Mouse (Mus musculus) heart, embryonic 16.5 days (tissue): Measurements from ENCODE around the gene Rprd1b. TPM values are rescaled to one million over a fixed set of nuclear protein-coding genes. Genes with fewer than 3 reads are reported as not detected.

Source experiments
- ATAC-seq: fragments of 200-750 bp; cut with Nextera tagmentation; replicated peaks from 2 replicates; pipeline ENCODE4 v1.8.0; 2017; ENCODE audit warnings: moderate number of reproducible peaks; ENCODE audit not compliant: insufficient read depth, low FRiP score; ENCODE audit errors: extremely low read depth
- H3K27ac ChIP-seq: fragments of 300-500 bp; sonication (generic); 2 replicates; pipeline ENCODE4 v1.5.1; 2014; ENCODE audit warnings: mild to moderate bottlenecking, low read length, control low read depth, moderate library complexity
- H3K27me3 ChIP-seq: fragments of 300-500 bp; sonication (generic); 2 replicates; pipeline ENCODE4 v1.6.1; 2014; ENCODE audit warnings: low read length, mixed read lengths; ENCODE audit not compliant: control insufficient read depth, insufficient read depth
- H3K36me3 ChIP-seq: fragments of 300-500 bp; sonication (generic); 2 replicates; pipeline ENCODE4 v1.6.1; 2014; ENCODE audit not compliant: control insufficient read depth, insufficient read depth
- H3K4me1 ChIP-seq: fragments of 300-500 bp; sonication (generic); 2 replicates; pipeline ENCODE4 v1.6.1; 2014; ENCODE audit warnings: low read length, mixed read lengths; ENCODE audit not compliant: control insufficient read depth, insufficient read depth
- H3K4me2 ChIP-seq: fragments of 300-500 bp; sonication (generic); 2 replicates; pipeline ENCODE4 v1.6.1; 2014; ENCODE audit warnings: low read depth, mild to moderate bottlenecking, control low read depth, low read length
- H3K4me3 ChIP-seq: fragments of 300-500 bp; sonication (generic); 2 replicates; pipeline ENCODE4 v1.5.1; 2014; ENCODE audit warnings: mild to moderate bottlenecking, control low read depth, low read length
- H3K9ac ChIP-seq: fragments of 300-500 bp; sonication (generic); 2 replicates; pipeline ENCODE4 v1.6.1; 2014; ENCODE audit warnings: low read length, control low read depth
- H3K9me3 ChIP-seq: fragments of 300-500 bp; sonication (generic); replicated peaks from 2 replicates; pipeline ENCODE4 v1.6.1; 2016; ENCODE audit warnings: low read length; ENCODE audit not compliant: control insufficient read depth
- WGBS: fragments of 180-500 bp; shearing (Covaris S2); extraction: QIAGEN DNeasy Blood & Tissue Kit; methylation state at CpG from one replicate; pipeline ENCODE4 v1.1.7; 2014; 5-methylcytosine and 5-hydroxymethylcytosine counted together
- polyA plus RNA-seq: library from polyadenylated mRNA; unstranded; fragments of >200 nt; fragmentation: Nextera tagmentation; extraction: Ambion mirVana; gene quantifications from 2 replicates; pipeline ENCODE4 v1.2.1, GENCODE M21; 2015

Gene Rprd1b
- polyA plus RNA-seq, 1 experiment from 2014 or later, result 32.0 TPM

- H3K4me1 ChIP-seq, result peaks cover 12% of the 10 kb centered on the region
- no peak overlapping the region for H3K27ac ChIP-seq
- H3K9me3 ChIP-seq, result no peaks in the 10 kb centered on the region
Measured at GRCm38 (mm10) chr2:158098730-158099129, 70.4 kb downstream of the Rprd1b start.

GRCm38 (mm10) chr2:158099537-158099936, 71.2 kb downstream of the Rprd1b start:
- no peaks in the 10 kb centered on the region for H3K9me3 ChIP-seq
- WGBS, result 73% methylated on average over 3 of the region's 3 CpGs
- no peak overlapping the region for H3K4me3 ChIP-seq

More at GRCm38 (mm10) chr2:158098730-158099129, 70.4 kb downstream of the Rprd1b start:
- H3K27me3 ChIP-seq, result no peaks in the 10 kb centered on the region
- no peak overlapping the region for H3K4me3 ChIP-seq
- WGBS, result 76% methylated on average over 5 of the region's 5 CpGs
- ATAC-seq, result no peak
- H3K36me3 ChIP-seq, result no peaks in the 10 kb centered on the region
- H3K4me2 ChIP-seq, result no peak overlapping the region
- H3K9ac ChIP-seq, result no peak overlapping the region

GRCm38 (mm10) chr2:158101768-158102167, 73.5 kb downstream of the Rprd1b start:
- Histone ChIP-seq H3K4me2 (no peak overlapping the region), H3K4me1 (peaks cover 2% of the 10 kb centered on the region), H3K27ac (no peak overlapping the region), H3K9me3 (no peaks in the 10 kb centered on the region), H3K36me3 (no peaks in the 10 kb centered on the region), H3K4me3 (no peak overlapping the region), H3K27me3 (no peaks in the 10 kb centered on the region), H3K9ac (no peak overlapping the region)
- WGBS, result 73% methylated on average over 5 of the region's 5 CpGs
- ATAC-seq, result no peak

More at GRCm38 (mm10) chr2:158099537-158099936, 71.2 kb downstream of the Rprd1b start:
- Histone ChIP-seq H3K4me2 (no peak overlapping the region), H3K9ac (no peak overlapping the region), H3K36me3 (no peaks in the 10 kb centered on the region), H3K4me1 (peaks cover 8% of the 10 kb centered on the region), H3K27ac (no peak overlapping the region), H3K27me3 (no peaks in the 10 kb centered on the region)
- no peak for ATAC-seq

GRCm38 (mm10) chr2:158104966-158105365, 76.7 kb downstream of the Rprd1b start:
- no peaks in the 10 kb centered on the region for H3K36me3 ChIP-seq
- 88% methylated on average over 6 of the region's 6 CpGs for WGBS
- H3K9me3 ChIP-seq, result no peaks in the 10 kb centered on the region
- ATAC-seq, result no peak
- no peak overlapping the region for H3K4me3 ChIP-seq
- peaks cover 22% of the 10 kb centered on the region for H3K4me1 ChIP-seq
- H3K9ac ChIP-seq, result no peak overlapping the region
- no peak overlapping the region for H3K27ac ChIP-seq
- H3K27me3 ChIP-seq, result no peaks in the 10 kb centered on the region
- no peak overlapping the region for H3K4me2 ChIP-seq

- H3K4me2 ChIP-seq, result no peak overlapping the region
- H3K27me3 ChIP-seq, result no peaks in the 10 kb centered on the region
- no peaks in the 10 kb centered on the region for H3K36me3 ChIP-seq
- H3K4me1 ChIP-seq, result peaks cover 22% of the 10 kb centered on the region
- no peak for ATAC-seq
- 70% methylated on average over 6 of the region's 6 CpGs for WGBS
- no peak overlapping the region for H3K27ac ChIP-seq
- H3K4me3 ChIP-seq, result no peak overlapping the region
- no peak overlapping the region for H3K9ac ChIP-seq
- no peaks in the 10 kb centered on the region for H3K9me3 ChIP-seq
Measured at GRCm38 (mm10) chr2:158105605-158106004, 77.3 kb downstream of the Rprd1b start.

- H3K9me3 ChIP-seq, result no peaks in the 10 kb centered on the region
- ATAC-seq, result peak; percentile 74
- H3K27me3 ChIP-seq, result no peaks in the 10 kb centered on the region
- H3K9ac ChIP-seq, result no peak overlapping the region
- no peaks in the 10 kb centered on the region for H3K36me3 ChIP-seq
- 23% methylated on average over 6 of the region's 6 CpGs for WGBS
- H3K4me3 ChIP-seq, result no peak overlapping the region
- H3K4me1 ChIP-seq, result peaks cover 22% of the 10 kb centered on the region
- H3K4me2 ChIP-seq, result no peak overlapping the region
- H3K27ac ChIP-seq, result peak overlapping the region; percentile 61
Measured at GRCm38 (mm10) chr2:158106947-158107587, 78.8 kb downstream of the Rprd1b start.

GRCm38 (mm10) chr2:158109516-158109915, 81.2 kb downstream of the Rprd1b start:
- ATAC-seq, result no peak
- H3K9me3 ChIP-seq, result no peaks in the 10 kb centered on the region
- no peak overlapping the region for H3K4me2 ChIP-seq
- no peaks in the 10 kb centered on the region for H3K36me3 ChIP-seq
- H3K27me3 ChIP-seq, result no peaks in the 10 kb centered on the region
- H3K4me3 ChIP-seq, result no peak overlapping the region
- 42% methylated on average over 8 of the region's 8 CpGs for WGBS
- peaks cover 35% of the 10 kb centered on the region for H3K4me1 ChIP-seq
- H3K9ac ChIP-seq, result peak overlapping the region; percentile 55; the same call in 1 of the 2 replicates
- peak overlapping the region; percentile 61 for H3K27ac ChIP-seq

GRCm38 (mm10) chr2:158113591-158114257, 85.4 kb downstream of the Rprd1b start:
- 11% methylated on average over 9 of the region's 9 CpGs for WGBS
- Histone ChIP-seq H3K4me3 (peak overlapping the region; percentile 14; the same call in 1 of the 2 replicates), H3K9ac (peak overlapping the region; percentile 6), H3K9me3 (no peaks in the 10 kb centered on the region), H3K27me3 (no peaks in the 10 kb centered on the region), H3K27ac (peak overlapping the region; percentile 81), H3K36me3 (peaks cover 15% of the 10 kb centered on the region), H3K4me2 (peak overlapping the region; percentile 41), H3K4me1 (peaks cover 40% of the 10 kb centered on the region)
- ATAC-seq, result peak; percentile 78

GRCm38 (mm10) chr2:158114931-158115330, 86.6 kb downstream of the Rprd1b start:
- Histone ChIP-seq H3K9me3 (no peaks in the 10 kb centered on the region), H3K27me3 (no peaks in the 10 kb centered on the region), H3K4me2 (no peak overlapping the region), H3K27ac (peak overlapping the region; percentile 51), H3K9ac (no peak overlapping the region), H3K36me3 (peaks cover 26% of the 10 kb centered on the region), H3K4me3 (no peak overlapping the region), H3K4me1 (peaks cover 33% of the 10 kb centered on the region)
- WGBS, result 30% methylated on average over 5 of the region's 5 CpGs
- no peak for ATAC-seq
